Mouse (Mus musculus) lung, embryonic 14.5 days (tissue): ENCODE results near the gene Klrb1b. TPM values are rescaled to one million over a fixed set of nuclear protein-coding genes. Genes with fewer than 3 reads are reported as not detected.

Experiments used
- ATAC-seq: fragments of 200-750 bp; cut with Nextera tagmentation; 2 replicates; pipeline ENCODE4 v1.8.0; 2017; ENCODE audit warnings: mild to moderate bottlenecking, moderate TSS enrichment, moderate library complexity; ENCODE audit not compliant: insufficient read depth
- DNase-seq: peaks from one replicate; pipeline ENCODE4 v3.0.0-alpha.2; 2015
- H3K27ac ChIP-seq: fragments of 300-500 bp; sonication (generic); 2 replicates; pipeline ENCODE4 v1.5.1; 2014; ENCODE audit warnings: low read depth, mild to moderate bottlenecking, moderate library complexity
- H3K27me3 ChIP-seq: fragments of 300-500 bp; sonication (generic); 2 replicates; pipeline ENCODE4 v1.6.1; 2014; ENCODE audit warnings: low read length, control low read depth; ENCODE audit not compliant: insufficient read depth
- H3K36me3 ChIP-seq: fragments of 300-500 bp; sonication (generic); 2 replicates; pipeline ENCODE4 v1.6.1; 2014; ENCODE audit warnings: control low read depth; ENCODE audit not compliant: insufficient read depth
- H3K4me1 ChIP-seq: fragments of 300-500 bp; sonication (generic); 2 replicates; pipeline ENCODE4 v1.6.1; 2014; ENCODE audit warnings: antibody characterized with exemption, control low read depth; ENCODE audit not compliant: insufficient read depth
- H3K4me2 ChIP-seq: fragments of 300-500 bp; sonication (generic); 2 replicates; pipeline ENCODE4 v1.6.1; 2014; ENCODE audit warnings: mild to moderate bottlenecking
- H3K4me3 ChIP-seq: fragments of 300-500 bp; sonication (generic); 2 replicates; pipeline ENCODE4 v1.5.1; 2014; ENCODE audit warnings: low read depth, low read length
- H3K9ac ChIP-seq: fragments of 300-500 bp; sonication (generic); 2 replicates; pipeline ENCODE4 v1.6.1; 2014
- H3K9me3 ChIP-seq: fragments of 300-500 bp; sonication (generic); 2 replicates; pipeline ENCODE4 v1.6.1; 2016; ENCODE audit warnings: low read depth, low read length, control low read depth
- CTCF ChIP-seq: IDR thresholded peaks from 2 replicates; pipeline ENCODE4 v1.5.1; 2016; ENCODE audit warnings: antibody characterized with exemption, low read depth
- WGBS: fragments of 180-500 bp; shearing (Covaris S2); extraction: QIAGEN DNeasy Blood & Tissue Kit; methylation state at CpG from one replicate; pipeline ENCODE4 v1.1.7; 2014; 5-methylcytosine and 5-hydroxymethylcytosine counted together
- polyA plus RNA-seq: library from polyadenylated mRNA; unstranded; fragments of >200 nt; fragmentation: Nextera tagmentation; extraction: Ambion mirVana; gene quantifications from 2 replicates; pipeline ENCODE4 v1.2.1, GENCODE M21; 2014

The Klrb1b gene
- polyA plus RNA-seq, 1 experiment from 2014 or later, result not detected

- TF ChIP-seq CTCF, result no peak
- no peaks in the 10 kb centered on the region for H3K9me3 ChIP-seq
- no peaks in the 10 kb centered on the region for H3K36me3 ChIP-seq
- H3K27me3 ChIP-seq, result no peaks in the 10 kb centered on the region
- ATAC-seq (no peak), DNase-seq (no peak)
- H3K4me2 ChIP-seq, result peak overlapping the region; percentile 74
- WGBS, result 82% methylated on average over 6 of the region's 6 CpGs
- peak overlapping the region; percentile 99; the same call in 1 of the 2 replicates for H3K27ac ChIP-seq
- H3K4me3 ChIP-seq, result peak overlapping the region; percentile 68; the same call in 1 of the 2 replicates
- peak overlapping the region; percentile 95; the same call in 1 of the 2 replicates for H3K9ac ChIP-seq
- no peaks in the 10 kb centered on the region for H3K4me1 ChIP-seq
These were observed 10.8 kb upstream of the Klrb1b start for GRCm38 (mm10) chr6:128836955-128837334.

DNA sequence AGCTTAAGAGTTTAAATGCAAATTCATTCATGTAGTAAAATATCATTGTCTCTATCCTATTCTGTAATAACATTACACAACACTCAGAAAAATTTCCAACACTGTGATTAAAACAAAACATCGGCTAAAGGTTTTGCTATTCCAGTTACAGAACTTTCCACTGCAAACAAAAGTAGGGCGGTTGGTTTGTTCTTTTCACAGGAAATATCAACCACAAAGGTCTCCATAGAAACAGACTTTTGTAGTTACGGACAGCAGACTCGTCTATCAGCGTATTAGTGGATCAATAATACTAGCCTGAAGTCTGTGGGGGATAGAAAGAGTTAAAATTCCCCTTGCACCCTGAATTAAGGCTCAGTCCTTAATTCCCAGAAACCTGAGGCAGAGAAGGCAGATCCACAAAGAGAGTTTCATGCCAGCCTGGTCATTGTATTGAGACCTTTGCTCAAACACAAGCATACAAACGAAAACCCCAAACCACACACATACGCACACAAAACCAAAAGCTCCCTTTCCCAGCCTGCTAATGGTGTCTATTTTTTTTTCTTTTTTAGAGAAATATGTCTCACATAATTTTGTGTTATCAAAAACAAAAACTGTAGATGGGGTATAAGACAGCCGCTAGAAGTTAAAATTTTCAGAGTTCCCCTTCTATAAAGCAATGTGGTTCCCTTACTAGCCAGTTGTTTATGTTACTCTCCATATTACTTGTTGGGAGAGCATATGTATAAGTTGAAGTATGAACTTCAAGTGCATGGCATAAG lies 10.2 kb upstream of the Klrb1b start:
- H3K36me3 ChIP-seq, result no peaks in the 10 kb centered on the region
- no peak overlapping the region for H3K27ac ChIP-seq
- ATAC-seq (no peak), DNase-seq (no peak)
- no peaks in the 10 kb centered on the region for H3K27me3 ChIP-seq
- H3K4me1 ChIP-seq, result no peaks in the 10 kb centered on the region
- H3K9ac ChIP-seq, result no peak overlapping the region
- H3K9me3 ChIP-seq, result no peaks in the 10 kb centered on the region
- TF ChIP-seq CTCF, result no peak
- WGBS, result 77% methylated on average over 8 of the region's 8 CpGs
- H3K4me2 ChIP-seq, result no peak overlapping the region; the same call in 1 of the 2 replicates
- no peak overlapping the region for H3K4me3 ChIP-seq

DNA sequence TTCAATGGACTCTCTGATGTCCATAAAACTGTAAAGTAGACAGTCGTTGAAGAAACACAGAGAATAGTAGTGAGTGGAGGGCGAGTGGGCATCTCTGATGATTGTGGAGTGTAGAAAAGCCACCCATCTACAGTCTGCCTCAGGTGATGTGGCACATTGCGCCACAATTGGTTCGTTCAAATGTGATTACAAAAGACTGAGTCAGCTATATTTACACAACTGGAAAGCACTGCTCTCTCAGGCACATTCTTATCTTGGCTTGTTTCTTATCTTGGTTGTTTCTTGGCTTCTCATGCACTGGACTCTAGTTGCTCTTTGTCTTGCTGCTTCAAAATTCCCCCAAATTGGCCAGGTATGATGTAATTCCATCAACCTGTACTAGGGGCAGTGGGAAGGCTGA lies 9.4 kb upstream of the Klrb1b start:
- Histone ChIP-seq H3K27me3 (no peaks in the 10 kb centered on the region), H3K4me2 (no peak overlapping the region), H3K4me1 (no peaks in the 10 kb centered on the region), H3K9ac (no peak overlapping the region), H3K27ac (no peak overlapping the region; the same call in 1 of the 2 replicates), H3K9me3 (no peaks in the 10 kb centered on the region), H3K4me3 (no peak overlapping the region), H3K36me3 (no peaks in the 10 kb centered on the region)
- 65% methylated on average over 4 of the region's 4 CpGs for WGBS
- no peak for DNase-seq
- TF ChIP-seq CTCF, result no peak
- ATAC-seq, result no peak

- TF ChIP-seq CTCF, result no peak
- H3K36me3 ChIP-seq, result no peaks in the 10 kb centered on the region
- H3K4me3 ChIP-seq, result no peak overlapping the region
- H3K27me3 ChIP-seq, result no peaks in the 10 kb centered on the region
- no peaks in the 10 kb centered on the region for H3K9me3 ChIP-seq
- no peak overlapping the region for H3K27ac ChIP-seq
- no peak overlapping the region for H3K4me2 ChIP-seq
- no peak for ATAC-seq
- H3K4me1 ChIP-seq, result no peaks in the 10 kb centered on the region
- WGBS, result 76% methylated on average over 10 of the region's 10 CpGs
- no peak for DNase-seq
- H3K9ac ChIP-seq, result no peak overlapping the region
These were observed 6.9 kb upstream of the Klrb1b start for GRCm38 (mm10) chr6:128833046-128833445.

DNA sequence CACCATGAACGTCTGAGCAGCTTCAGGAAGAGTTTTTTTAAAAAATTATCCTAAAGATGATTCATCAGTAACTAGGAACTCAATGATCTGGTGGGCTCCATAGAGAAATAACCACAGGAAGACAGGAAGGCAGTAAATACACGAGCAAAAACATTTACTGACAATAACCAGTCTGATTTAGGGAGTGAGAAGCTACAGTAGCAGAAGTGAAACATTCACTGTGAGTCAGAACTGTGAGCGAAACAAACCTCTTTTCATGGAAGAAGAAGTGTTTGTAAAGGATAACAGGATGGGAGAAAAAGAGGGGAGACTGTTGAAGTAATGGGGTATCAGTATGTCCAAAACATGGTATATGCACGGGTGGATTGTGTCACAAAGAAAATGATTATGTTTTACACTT lies 3.7 kb upstream of the Klrb1b start:
- Histone ChIP-seq H3K4me2 (no peak overlapping the region), H3K9me3 (no peaks in the 10 kb centered on the region), H3K4me1 (no peaks in the 10 kb centered on the region), H3K27ac (no peak overlapping the region), H3K36me3 (no peaks in the 10 kb centered on the region), H3K9ac (no peak overlapping the region), H3K4me3 (no peak overlapping the region), H3K27me3 (no peaks in the 10 kb centered on the region)
- WGBS, result 44% methylated on average over 4 of the region's 4 CpGs
- no peak for TF ChIP-seq CTCF
- no peak for ATAC-seq
- DNase-seq, result no peak

DNA sequence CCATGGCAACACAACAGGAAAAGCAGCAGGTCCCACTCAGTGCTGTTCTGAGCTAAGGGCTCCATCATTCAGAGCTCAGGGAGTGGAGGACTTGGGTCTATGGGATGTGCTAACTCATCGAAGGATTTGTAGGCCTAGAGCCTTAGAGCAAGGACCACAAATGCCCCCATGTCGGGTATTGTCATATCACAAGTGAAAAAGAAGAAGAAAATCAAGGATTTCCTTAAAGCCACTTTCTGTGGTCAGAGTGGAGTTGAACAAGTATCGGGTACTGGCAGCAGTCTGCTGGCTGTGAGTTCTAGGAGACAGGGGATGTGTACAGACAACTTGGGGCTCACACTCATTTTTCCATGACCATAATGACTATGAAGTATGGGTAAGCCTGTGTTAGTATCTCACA lies 650 bp upstream of the Klrb1b start:
- no peak for TF ChIP-seq CTCF
- WGBS, result 79% methylated on average over 3 of the region's 3 CpGs
- Histone ChIP-seq H3K36me3 (no peaks in the 10 kb centered on the region), H3K4me3 (no peak overlapping the region), H3K4me1 (no peaks in the 10 kb centered on the region), H3K9me3 (no peaks in the 10 kb centered on the region), H3K27ac (no peak overlapping the region), H3K4me2 (no peak overlapping the region), H3K27me3 (no peaks in the 10 kb centered on the region), H3K9ac (no peak overlapping the region)
- DNase-seq (no peak), ATAC-seq (no peak)

DNA sequence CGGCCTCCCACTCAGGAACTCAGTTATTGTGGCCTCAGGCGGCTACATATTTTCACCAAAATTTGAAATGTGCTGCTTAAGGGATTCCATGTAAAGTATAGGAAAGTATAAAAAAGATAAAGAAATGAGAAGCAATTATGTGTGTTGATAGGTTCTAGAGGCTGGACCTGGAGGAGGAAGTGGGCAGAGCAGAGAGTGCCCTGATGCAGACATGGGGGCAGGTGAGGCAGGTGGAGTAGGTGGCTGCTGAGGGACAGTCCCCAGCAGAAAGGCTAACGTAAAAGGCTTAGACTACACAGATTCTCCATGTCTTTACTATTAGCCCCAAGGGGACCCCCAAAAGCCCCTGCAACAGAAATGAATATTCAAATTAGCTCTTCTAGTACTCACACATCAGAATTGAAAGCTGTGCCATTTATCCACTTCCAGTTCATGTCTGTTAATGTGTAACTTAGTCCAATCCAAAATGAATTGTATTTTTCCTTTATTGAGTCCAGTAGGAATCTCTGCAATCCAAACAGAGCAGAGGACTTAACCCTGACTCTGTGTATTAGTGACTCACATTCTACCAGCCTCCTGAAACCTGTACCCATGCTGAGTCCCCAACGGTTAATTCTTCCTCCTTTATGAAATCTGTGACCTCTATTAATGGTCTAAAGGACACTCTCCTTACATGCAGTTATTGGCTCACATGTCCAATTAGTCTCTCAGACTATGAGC lies 7.9 kb downstream of the Klrb1b start:
- TF ChIP-seq CTCF, result no peak
- 71% methylated on average over 4 of the region's 4 CpGs for WGBS
- ATAC-seq, result no peak

More for the DNA sequence above, 7.9 kb downstream of the Klrb1b start:
- H3K9ac ChIP-seq, result no peak overlapping the region
- H3K4me3 ChIP-seq, result no peak overlapping the region
- no peak for DNase-seq
- no peaks in the 10 kb centered on the region for H3K9me3 ChIP-seq
- no peaks in the 10 kb centered on the region for H3K27me3 ChIP-seq
- H3K36me3 ChIP-seq, result no peaks in the 10 kb centered on the region
- no peaks in the 10 kb centered on the region for H3K4me1 ChIP-seq
- H3K4me2 ChIP-seq, result no peak overlapping the region
- no peak overlapping the region for H3K27ac ChIP-seq
